Mouse (Mus musculus) cerebellum, adult 9-11 months (tissue): Measurements from ENCODE around the gene Cpeb1.

Experiments used
- DNase-seq: peaks from one replicate; pipeline ENCODE4 v3.0.0; 2022

The Cpeb1 gene

GRCm38 (mm10) chr7:81369724-81370123, 85.5 kb downstream of the Cpeb1 start:
- DNase-seq: no peak

- no peak for DNase-seq
Measured at GRCm38 (mm10) chr7:81367946-81368345, 87.3 kb downstream of the Cpeb1 start.

- no peak for DNase-seq
Measured at GRCm38 (mm10) chr7:81356975-81357374, 98.3 kb downstream of the Cpeb1 start.

GRCm38 (mm10) chr7:81356360-81356759, 98.9 kb downstream of the Cpeb1 start:
- no peak for DNase-seq

GRCm38 (mm10) chr7:81355746-81356145, 99.5 kb downstream of the Cpeb1 start:
- DNase-seq: no peak

- DNase-seq: no peak
Measured at GRCm38 (mm10) chr7:81351826-81352225, 103.4 kb downstream of the Cpeb1 start.

- DNase-seq: no peak
Measured at GRCm38 (mm10) chr7:81348206-81348605, 107.1 kb downstream of the Cpeb1 start.

DNA sequence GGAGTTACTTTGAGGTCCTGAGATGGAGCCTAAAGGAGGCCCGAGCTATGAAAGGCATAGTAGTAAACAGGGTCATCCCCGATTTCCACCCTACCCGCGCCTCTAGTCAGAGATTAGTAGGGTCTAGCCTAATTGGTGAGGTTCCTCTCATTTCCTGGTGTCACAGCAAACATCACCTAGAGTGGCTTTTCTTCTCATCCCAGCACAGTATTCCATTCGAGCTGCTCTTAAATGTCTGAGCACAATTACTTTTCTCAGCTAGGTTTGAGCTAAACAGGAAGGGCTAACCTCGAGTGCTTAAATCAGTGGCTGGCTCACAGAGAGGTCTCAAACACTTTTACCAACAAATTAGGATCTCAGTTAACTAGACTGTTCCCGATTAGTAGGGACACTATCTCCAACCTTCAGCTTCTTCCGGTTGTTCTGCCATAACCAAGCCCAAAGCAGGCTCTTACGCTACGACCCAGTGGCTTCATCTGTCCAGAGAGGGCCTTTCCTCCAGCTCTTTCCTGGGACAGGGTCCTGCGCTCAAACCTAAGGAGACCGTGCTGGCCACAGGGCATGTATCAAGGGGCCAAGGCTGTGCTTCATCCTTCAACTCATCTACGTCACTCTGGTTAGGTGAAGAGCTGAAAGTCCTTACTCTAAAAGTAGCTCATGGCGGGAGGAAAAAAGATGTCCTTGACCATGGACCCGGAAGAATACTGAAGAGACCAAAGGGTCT, 109.7 kb downstream of the Cpeb1 start:
- DNase-seq: peak; percentile 29

DNA sequence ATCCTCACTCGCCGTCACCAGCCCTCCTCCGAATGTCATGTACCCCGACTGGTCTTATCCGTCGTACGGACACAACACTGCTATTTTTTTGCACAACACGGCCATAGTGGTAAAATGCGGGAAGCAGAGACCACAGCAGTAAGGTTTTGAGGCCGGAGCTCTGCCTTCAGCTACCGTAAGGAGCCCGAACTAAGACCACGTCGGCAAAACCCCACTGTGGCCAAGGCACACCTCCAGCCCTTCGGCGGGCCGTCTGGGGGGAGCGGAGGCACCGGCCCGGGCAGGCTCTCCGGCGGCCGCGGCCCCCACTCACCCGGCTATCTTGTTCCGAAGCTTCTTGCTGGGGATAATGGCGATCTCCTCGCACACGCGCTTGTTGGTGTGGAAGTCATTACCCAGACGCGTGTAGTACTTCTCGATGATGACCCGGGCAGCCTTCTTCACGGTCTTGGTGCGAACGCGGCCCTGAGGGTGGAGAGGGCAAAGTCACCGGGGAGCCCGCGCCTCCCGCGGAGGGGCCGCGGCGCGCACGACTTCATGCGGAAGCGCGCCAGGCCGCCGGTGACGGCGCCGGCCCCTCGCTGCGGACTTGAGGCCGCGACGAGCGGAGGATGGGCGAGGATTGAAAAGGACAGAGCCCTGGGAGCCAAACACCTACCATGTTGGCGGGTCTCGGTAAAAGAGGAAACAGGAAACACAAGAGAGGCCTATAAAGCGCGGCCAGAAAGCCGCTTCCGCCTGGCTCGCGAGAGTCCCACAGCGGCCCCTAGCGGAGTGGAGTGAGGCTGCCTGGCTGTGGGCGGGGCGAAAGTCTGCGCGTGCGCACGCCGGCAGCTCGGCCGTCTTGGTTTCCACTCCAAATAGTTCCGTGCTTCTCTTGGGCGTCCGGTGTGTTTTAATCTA, 110.5 kb downstream of the Cpeb1 start, which contains the start of gene Rps17:
Rps17 (minus strand) TSS at position 711 of the 903 bp plus-strand sequence.
- DNase-seq: peak; percentile 94

GRCm38 (mm10) chr7:81343831-81344230, 111.4 kb downstream of the Cpeb1 start:
- no peak for DNase-seq

DNA sequence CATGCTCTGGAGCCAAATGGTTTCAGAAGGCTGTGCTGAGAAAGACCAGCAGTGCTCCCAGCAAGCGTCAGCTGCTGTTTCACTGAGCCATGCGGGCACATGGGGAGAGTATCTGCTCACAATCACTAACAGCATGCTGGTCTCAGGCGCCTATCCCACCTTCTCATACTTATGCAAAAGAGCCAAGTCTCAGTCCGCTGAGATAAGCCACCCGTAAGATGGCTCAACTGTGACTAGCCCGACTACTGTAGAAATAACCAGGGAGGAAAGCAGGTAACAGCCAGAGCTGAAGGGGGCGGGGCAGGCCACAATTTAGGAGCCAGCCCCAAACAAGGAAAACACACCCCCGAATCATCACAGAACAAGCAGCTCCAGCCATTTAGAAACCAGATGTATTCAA, 111.9 kb downstream of the Cpeb1 start:
- no peak for DNase-seq

DNA sequence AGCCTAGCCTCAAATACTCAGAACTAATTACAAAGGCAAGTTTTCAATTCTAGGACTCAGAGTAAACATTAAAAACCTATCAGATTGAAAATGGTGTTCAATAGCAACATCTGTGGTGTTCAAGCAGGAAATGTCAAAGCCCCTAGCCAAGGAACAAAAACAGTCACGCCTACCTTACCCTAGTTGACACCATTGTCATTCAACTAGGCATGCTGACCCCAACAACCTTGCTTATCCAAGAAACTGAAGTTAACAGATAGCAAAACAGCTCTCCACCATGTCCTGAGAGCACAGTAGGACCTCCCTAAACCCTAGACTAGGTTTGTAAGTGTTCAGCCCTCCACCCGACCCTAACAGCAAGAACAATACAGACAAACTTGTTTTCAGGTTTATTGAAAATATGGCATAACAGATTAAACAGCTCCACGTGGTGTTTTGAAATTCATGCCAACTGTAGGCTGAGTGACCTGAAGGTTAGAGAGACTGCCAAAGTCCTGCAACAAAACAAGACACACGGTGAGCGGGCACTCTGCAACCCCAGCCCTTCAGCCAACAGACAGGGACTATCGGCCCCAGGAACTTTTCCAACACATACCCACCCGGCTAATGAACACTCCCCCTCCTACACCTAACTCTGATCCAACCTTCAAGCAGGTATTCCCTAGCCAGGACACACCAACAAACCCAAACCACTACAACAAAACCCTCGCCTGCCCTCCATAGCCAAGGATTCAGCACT, 112.7 kb downstream of the Cpeb1 start:
- no peak for DNase-seq

DNA sequence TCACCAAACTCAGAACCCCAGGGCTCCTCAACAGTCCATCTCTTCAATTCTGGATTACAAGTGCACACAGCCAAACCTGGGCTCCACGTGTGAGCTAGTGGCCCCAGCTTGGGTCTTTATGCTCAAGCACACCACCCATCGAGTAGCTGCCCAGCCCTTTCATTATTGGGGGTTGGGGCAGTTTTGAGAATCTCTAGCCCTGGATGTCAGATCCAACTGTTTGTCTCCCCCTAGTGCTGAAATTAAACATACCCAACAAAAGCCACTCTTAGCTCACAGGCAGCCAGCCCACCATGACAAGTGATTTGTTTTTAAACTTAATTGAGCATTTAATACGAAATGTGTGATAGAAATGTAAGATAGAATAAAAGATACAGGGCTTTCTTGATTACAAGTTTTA, 113.7 kb downstream of the Cpeb1 start:
- DNase-seq: no peak

DNA sequence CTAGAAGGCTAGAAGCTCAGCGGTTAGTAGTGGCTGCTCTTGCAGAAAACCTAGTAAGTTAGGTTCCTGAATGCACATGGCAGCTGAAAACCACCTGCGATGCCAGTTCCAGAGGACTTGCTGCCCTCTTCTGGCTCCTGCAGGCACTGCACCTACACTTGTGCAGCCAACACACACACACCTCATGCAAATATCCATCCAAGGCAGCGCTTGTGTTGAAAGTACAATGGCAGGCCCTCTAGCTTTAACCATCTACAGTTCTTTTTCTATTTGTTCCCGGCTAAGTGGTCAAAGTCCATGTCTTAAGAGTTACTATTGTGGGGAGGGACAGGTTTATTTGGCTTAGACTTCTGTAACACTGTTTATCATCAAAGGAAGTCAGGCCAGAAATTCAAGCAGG, 115.5 kb downstream of the Cpeb1 start:
- no peak for DNase-seq

GRCm38 (mm10) chr7:81338522-81338873, 116.8 kb downstream of the Cpeb1 start:
- no peak for DNase-seq

DNA sequence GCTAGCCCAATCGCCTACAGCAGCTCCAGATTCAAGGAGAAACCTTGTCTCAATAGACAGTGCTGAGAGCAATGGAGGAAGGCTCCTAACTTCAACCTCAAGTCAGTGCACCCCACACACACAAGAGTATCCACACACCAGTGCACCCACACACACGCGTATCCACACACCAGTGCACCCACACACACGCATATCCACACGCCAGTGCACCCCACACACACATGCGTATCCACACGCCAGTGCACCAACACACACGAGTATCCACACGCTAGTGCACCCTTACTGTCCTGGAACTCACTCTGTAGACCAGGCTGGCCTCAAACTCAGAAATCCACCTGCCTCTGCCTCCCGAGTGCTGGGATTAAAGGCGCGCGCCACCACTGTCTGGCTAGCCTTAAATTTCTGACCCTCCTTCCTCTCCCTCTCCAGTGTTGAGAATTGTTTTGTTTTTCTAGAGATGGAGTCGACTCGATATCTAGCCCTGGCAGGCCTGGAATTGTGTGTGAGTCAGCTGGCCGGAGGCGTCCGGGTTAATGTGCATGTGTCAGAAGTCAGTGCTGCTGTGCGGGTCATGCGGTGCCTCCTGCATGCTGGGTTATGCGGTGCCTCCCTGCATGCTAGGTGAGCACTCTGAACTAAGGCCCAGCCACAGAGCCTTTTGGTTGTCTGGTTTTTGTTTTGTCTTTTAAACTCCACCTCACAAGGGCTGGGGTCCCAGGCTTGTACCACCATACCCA, 117.3 kb downstream of the Cpeb1 start:
- DNase-seq: no peak

DNA sequence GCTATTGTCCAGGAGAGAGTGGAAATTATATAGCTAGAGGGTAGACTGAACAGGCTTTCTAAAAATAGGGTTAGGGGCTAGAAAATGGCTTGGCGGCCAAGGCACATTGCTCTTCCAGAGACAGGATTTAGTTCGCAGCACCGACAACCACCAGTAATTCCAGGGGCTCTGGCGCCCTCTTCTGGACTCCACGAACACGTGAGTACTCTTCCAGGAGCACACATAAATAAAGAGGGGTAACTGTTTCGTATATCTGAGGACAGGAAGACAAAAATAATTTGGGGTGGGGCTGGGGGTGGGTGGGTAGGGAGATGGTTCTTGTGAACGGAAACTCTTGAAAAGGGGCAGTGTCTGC, 118.9 kb downstream of the Cpeb1 start:
- no peak for DNase-seq

DNA sequence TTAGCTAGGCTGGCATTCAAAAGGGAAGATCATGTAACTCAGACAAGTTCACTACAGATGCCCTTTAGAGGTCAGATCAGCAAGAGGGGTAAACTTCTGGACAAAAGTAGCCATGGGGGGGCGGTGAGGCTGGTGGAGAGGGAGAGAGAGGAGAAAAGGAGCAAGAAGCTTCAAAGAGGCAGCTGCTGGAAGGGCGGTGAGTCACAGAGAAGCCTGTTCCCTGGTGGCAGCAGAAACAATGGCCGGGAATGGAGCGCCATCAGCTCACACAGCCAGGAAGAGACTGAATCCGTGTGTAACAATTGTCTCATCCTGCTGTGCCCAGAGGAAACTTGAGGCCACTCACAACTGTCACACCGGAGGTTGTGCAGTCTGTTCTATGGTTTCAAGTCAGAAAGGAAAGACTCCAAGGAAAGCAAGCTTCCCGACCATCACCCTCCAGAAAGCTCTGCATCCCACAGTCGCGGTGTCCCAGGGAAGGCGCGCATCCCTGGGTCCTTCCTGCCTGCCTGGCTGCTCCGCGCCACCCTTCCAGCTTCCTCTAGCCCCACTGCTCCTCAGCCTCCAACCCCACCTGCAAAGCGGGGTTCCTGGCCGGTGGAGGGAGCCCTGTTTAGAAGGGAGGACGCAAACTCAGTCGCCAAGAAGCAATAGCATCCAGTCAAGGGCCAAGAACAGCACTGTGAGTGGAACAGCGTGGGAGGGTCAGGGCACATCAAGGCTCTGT, 119.4 kb downstream of the Cpeb1 start:
- DNase-seq: no peak

GRCm38 (mm10) chr7:81331851-81332250, 123.4 kb downstream of the Cpeb1 start:
- no peak for DNase-seq

- DNase-seq: no peak
Measured at GRCm38 (mm10) chr7:81330767-81331166, 124.5 kb downstream of the Cpeb1 start.

GRCm38 (mm10) chr7:81327661-81328060, 127.6 kb downstream of the Cpeb1 start:
- no peak for DNase-seq

DNA sequence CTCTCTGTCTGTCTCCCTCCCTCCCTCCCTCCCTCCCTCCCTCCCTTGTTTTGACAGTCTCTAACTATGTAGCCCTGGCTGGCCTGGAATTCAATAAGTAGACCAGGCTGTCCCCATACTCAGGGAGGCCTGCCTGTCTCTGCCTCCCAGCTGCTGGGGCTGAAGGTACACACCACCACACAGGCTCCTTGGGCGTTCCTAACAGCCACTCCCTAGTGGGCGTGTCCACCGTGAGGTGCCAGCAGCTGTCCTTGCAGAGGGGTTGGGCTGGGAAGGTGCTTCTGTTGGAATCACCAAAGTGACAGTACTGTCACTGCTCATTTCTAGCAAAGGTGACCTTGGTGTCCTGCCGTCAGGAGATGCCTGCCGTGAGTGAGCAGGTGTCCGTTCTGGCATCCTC, 128.4 kb downstream of the Cpeb1 start:
- no peak for DNase-seq
